In the genomic region with DNA sequence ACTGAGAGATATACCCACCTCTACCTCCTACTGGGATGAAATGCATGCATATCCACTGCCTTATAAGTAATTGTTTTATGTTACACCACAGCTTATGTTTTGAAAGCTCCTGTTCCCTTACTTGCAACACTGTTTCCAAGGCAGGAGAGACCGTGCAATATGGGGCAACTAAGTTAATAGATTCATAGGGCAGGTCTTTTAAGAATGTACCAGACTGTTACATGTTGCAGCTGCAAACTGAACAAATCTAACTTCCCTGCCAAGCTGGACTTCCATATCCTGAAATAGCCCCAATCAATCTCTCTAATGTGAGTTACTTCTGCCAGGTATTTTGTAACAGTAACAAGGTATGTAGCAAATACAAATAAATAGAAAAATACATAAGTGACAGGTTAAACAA, we compare ENCODE assay signal across 24 mouse cellular contexts.
DNase-seq lines count a peak whose midpoint lies in the region; ATAC-seq lines count a peak whose summit lies in the region.
"Had no signal": no experiment of that assay in that cellular context is flagged by ENCODE, and none has a peak within 500 bp of the region (broad histone marks: within the 10 kb centered on the region; RNA-seq: fewer than 3 reads in every experiment).

No protein-coding gene starts in this region.

- no peak overlapping the region for H3K4me2 ChIP-seq in kidney, embryonic 14.5 days (replicated peaks; ENCODE audit: low read depth, low read length)
- H3K4me2 ChIP-seq: embryonic facial prominence, embryonic 13.5 days; embryonic facial prominence, embryonic 15.5 days; forebrain, embryonic 13.5 days; forebrain, embryonic 15.5 days had no signal

- no peaks in the 10 kb centered on the region for H3K27me3 ChIP-seq in kidney, embryonic 14.5 days (ENCODE audit: control insufficient read depth, insufficient read depth, low read length)
- H3K27me3 ChIP-seq: embryonic facial prominence, embryonic 13.5 days; embryonic facial prominence, embryonic 15.5 days; forebrain, embryonic 13.5 days; forebrain, embryonic 15.5 days; Patski had no signal

- H3K27ac ChIP-seq in kidney, embryonic 14.5 days (ENCODE audit: low read depth, low read length) = no peak overlapping the region
- H3K27ac ChIP-seq: embryonic facial prominence, embryonic 13.5 days; embryonic facial prominence, embryonic 15.5 days; forebrain, embryonic 13.5 days; forebrain, embryonic 15.5 days had no signal

- H3K9ac ChIP-seq in kidney, embryonic 14.5 days (ENCODE audit: low read depth, low read length) = no peak overlapping the region
- H3K9ac ChIP-seq: embryonic facial prominence, embryonic 13.5 days; embryonic facial prominence, embryonic 15.5 days; forebrain, embryonic 13.5 days; forebrain, embryonic 15.5 days; forebrain, postnatal 0 days had no signal

- WGBS in kidney, embryonic 14.5 days = 80% methylated on average over 1 of the region's 1 CpGs

- H3K9me3 ChIP-seq in kidney, embryonic 14.5 days (ENCODE audit: control insufficient read depth, low read length) = no peaks in the 10 kb centered on the region
- H3K9me3 ChIP-seq: embryonic facial prominence, embryonic 13.5 days; embryonic facial prominence, embryonic 15.5 days; forebrain, embryonic 13.5 days; forebrain, embryonic 15.5 days had no signal

- H3K4me1 ChIP-seq in kidney, embryonic 14.5 days (ENCODE audit: control insufficient read depth, insufficient read depth, low read length) = no peaks in the 10 kb centered on the region
- H3K4me1 ChIP-seq: embryonic facial prominence, embryonic 13.5 days; embryonic facial prominence, embryonic 15.5 days; forebrain, embryonic 13.5 days; forebrain, embryonic 15.5 days had no signal

- no peak overlapping the region for H3K4me3 ChIP-seq in kidney, embryonic 14.5 days (ENCODE audit: low read length)
- H3K4me3 ChIP-seq: embryonic facial prominence, embryonic 13.5 days; embryonic facial prominence, embryonic 15.5 days; erythroblast, embryonic 14.5 days; forebrain, embryonic 13.5 days; forebrain, embryonic 15.5 days had no signal

- DNase-seq in testis, postnatal 14 days (ENCODE audit: low spot score) = peak; percentile 4
- DNase-seq in testis, postnatal 10 days (ENCODE audit: low spot score) = no peak
- DNase-seq in adipocyte (ENCODE audit: low spot score) = peak; percentile 34
- peak; percentile 78 for DNase-seq in gonadal fat pad, adult 2 months (ENCODE audit: low read depth)
- no peak for DNase-seq in urinary bladder, postnatal 36 days (ENCODE audit: low spot score in 2 of 2)
- DNase-seq: adrenal gland, adult 2 months; adrenal gland, postnatal 10 days; adrenal gland, postnatal 25 days; cerebellum, adult 11 months; cerebellum, adult 18-20 months; cerebellum, adult 8-10 months; cerebellum, adult 9-11 months; cerebellum, postnatal 14 days; cerebellum, postnatal 36 days; embryo, embryonic 11 days; forebrain, postnatal 0 days had no signal

- ATAC-seq in kidney, embryonic 14.5 days (ENCODE audit: low FRiP score, low TSS enrichment) = no peak
- ATAC-seq: activated CD4-positive, CD25-positive, alpha-beta regulatory T cell, adult 4 months; forebrain, embryonic 13.5 days; forebrain, embryonic 15.5 days; forebrain, postnatal 0 days; Patski had no signal

- no peaks in the 10 kb centered on the region for H3K36me3 ChIP-seq in kidney, embryonic 14.5 days (ENCODE audit: control insufficient read depth, insufficient read depth, low read length)
- H3K36me3 ChIP-seq: embryonic facial prominence, embryonic 13.5 days; embryonic facial prominence, embryonic 15.5 days; forebrain, embryonic 15.5 days had no signal

Comparison
In these comparisons a context has a peak if more than half of its experiments do, and no peak if none do; other contexts are left out.
1. DNase-seq: peak in testis, postnatal 14 days (single experiment), adipocyte (single experiment) and gonadal fat pad, adult 2 months (single experiment); none in testis, postnatal 10 days (single experiment) and urinary bladder, postnatal 36 days (0 of 2).